Mouse (Mus musculus): ENCODE results near the gene Olfr1305. TPM values are rescaled to one million over a fixed set of nuclear protein-coding genes. Genes with fewer than 3 reads are reported as not detected.

Gene Olfr1305
- total and polyA plus RNA-seq, 3 experiments: not detected

Other genes starting within 250 kb of the Olfr1305 start
- not detected in 2 replicates for gene Olfr1298, start 227.9 kb downstream of the Olfr1305 start, total RNA-seq (2012; rRNA removed)
- not detected in 2 replicates for gene Olfr1298, start 227.9 kb downstream of the Olfr1305 start, total RNA-seq (2014; rRNA removed)
- gene Olfr1298, start 227.9 kb downstream of the Olfr1305 start, polyA plus RNA-seq (2012; ENCODE audit: insufficient read length, low read depth): not detected in 2 replicates
- gene Olfr1299, start 215.7 kb downstream of the Olfr1305 start, total RNA-seq (2012; rRNA removed): not detected in 2 replicates
- gene Olfr1299, start 215.7 kb downstream of the Olfr1305 start, total RNA-seq (2014; rRNA removed): not detected in 2 replicates
- gene Olfr1299, start 215.7 kb downstream of the Olfr1305 start, polyA plus RNA-seq (2012; ENCODE audit: insufficient read length, low read depth): not detected in 2 replicates
- gene Olfr1301, start 126.1 kb downstream of the Olfr1305 start, total RNA-seq (2012; rRNA removed): not detected in 2 replicates
- gene Olfr1301, start 126.1 kb downstream of the Olfr1305 start, total RNA-seq (2014; rRNA removed): not detected in 2 replicates
- not detected in 2 replicates for gene Olfr1301, start 126.1 kb downstream of the Olfr1305 start, polyA plus RNA-seq (2012; ENCODE audit: insufficient read length, low read depth)
- not detected in 2 replicates for gene Olfr1302, start 99.7 kb downstream of the Olfr1305 start, total RNA-seq (2012; rRNA removed)
- not detected in 2 replicates for gene Olfr1302, start 99.7 kb downstream of the Olfr1305 start, total RNA-seq (2014; rRNA removed)
- not detected in 2 replicates for gene Olfr1302, start 99.7 kb downstream of the Olfr1305 start, polyA plus RNA-seq (2012; ENCODE audit: insufficient read length, low read depth)
- gene Olfr1303, start 56.8 kb downstream of the Olfr1305 start, total RNA-seq (2012; rRNA removed): not detected in 2 replicates
- gene Olfr1303, start 56.8 kb downstream of the Olfr1305 start, total RNA-seq (2014; rRNA removed): not detected in 2 replicates
- gene Olfr1303, start 56.8 kb downstream of the Olfr1305 start, polyA plus RNA-seq (2012; ENCODE audit: insufficient read length, low read depth): not detected in 2 replicates
- not detected in 2 replicates for gene Olfr1306, start 39.1 kb upstream of the Olfr1305 start, total RNA-seq (2012; rRNA removed)
- gene Olfr1306, start 39.1 kb upstream of the Olfr1305 start, total RNA-seq (2014; rRNA removed): not detected in 2 replicates
- not detected in 2 replicates for gene Olfr1306, start 39.1 kb upstream of the Olfr1305 start, polyA plus RNA-seq (2012; ENCODE audit: insufficient read length, low read depth)
- not detected in 2 replicates for gene Olfr1307, start 72.3 kb upstream of the Olfr1305 start, total RNA-seq (2012; rRNA removed)
- gene Olfr1307, start 72.3 kb upstream of the Olfr1305 start, total RNA-seq (2014; rRNA removed): not detected in 2 replicates
- gene Olfr1307, start 72.3 kb upstream of the Olfr1305 start, polyA plus RNA-seq (2012; ENCODE audit: insufficient read length, low read depth): not detected in 2 replicates
- not detected in 2 replicates for gene Olfr1308, start 87.8 kb upstream of the Olfr1305 start, total RNA-seq (2012; rRNA removed)
- not detected in 2 replicates for gene Olfr1308, start 87.8 kb upstream of the Olfr1305 start, total RNA-seq (2014; rRNA removed)
- gene Olfr1308, start 87.8 kb upstream of the Olfr1305 start, polyA plus RNA-seq (2012; ENCODE audit: insufficient read length, low read depth): not detected in 2 replicates
- gene Olfr1309, start 113.1 kb upstream of the Olfr1305 start, total RNA-seq (2012; rRNA removed): not detected in 2 replicates
- gene Olfr1309, start 113.1 kb upstream of the Olfr1305 start, total RNA-seq (2014; rRNA removed): not detected in 2 replicates
- gene Olfr1309, start 113.1 kb upstream of the Olfr1305 start, polyA plus RNA-seq (2012; ENCODE audit: insufficient read length, low read depth): not detected in 2 replicates
- gene Olfr1310, start 135.6 kb upstream of the Olfr1305 start, total RNA-seq (2012; rRNA removed): not detected in 2 replicates
- gene Olfr1310, start 135.6 kb upstream of the Olfr1305 start, total RNA-seq (2014; rRNA removed): not detected in 2 replicates
- gene Olfr1310, start 135.6 kb upstream of the Olfr1305 start, polyA plus RNA-seq (2012; ENCODE audit: insufficient read length, low read depth): not detected in 2 replicates
- gene Olfr1311, start 147.3 kb upstream of the Olfr1305 start, total RNA-seq (2012; rRNA removed): not detected in 2 replicates
- not detected in 2 replicates for gene Olfr1311, start 147.3 kb upstream of the Olfr1305 start, total RNA-seq (2014; rRNA removed)
- gene Olfr1311, start 147.3 kb upstream of the Olfr1305 start, polyA plus RNA-seq (2012; ENCODE audit: insufficient read length, low read depth): not detected in 2 replicates
- gene Olfr1312, start 173.1 kb upstream of the Olfr1305 start, total RNA-seq (2012; rRNA removed): not detected in 2 replicates
- not detected in 2 replicates for gene Olfr1312, start 173.1 kb upstream of the Olfr1305 start, total RNA-seq (2014; rRNA removed)
- gene Olfr1312, start 173.1 kb upstream of the Olfr1305 start, polyA plus RNA-seq (2012; ENCODE audit: insufficient read length, low read depth): not detected in 2 replicates
- not detected in 2 replicates for gene Olfr1313, start 200.7 kb upstream of the Olfr1305 start, total RNA-seq (2012; rRNA removed)
- gene Olfr1313, start 200.7 kb upstream of the Olfr1305 start, total RNA-seq (2014; rRNA removed): not detected in 2 replicates
- gene Olfr1313, start 200.7 kb upstream of the Olfr1305 start, polyA plus RNA-seq (2012; ENCODE audit: insufficient read length, low read depth): not detected in 2 replicates
- not detected in 2 replicates for gene Olfr1314, start 219.6 kb upstream of the Olfr1305 start, total RNA-seq (2012; rRNA removed)
- not detected in 2 replicates for gene Olfr1314, start 219.6 kb upstream of the Olfr1305 start, total RNA-seq (2014; rRNA removed)
- not detected in 2 replicates for gene Olfr1314, start 219.6 kb upstream of the Olfr1305 start, polyA plus RNA-seq (2012; ENCODE audit: insufficient read length, low read depth)
- not detected in 2 replicates for gene Olfr1315-ps1, start 238.3 kb upstream of the Olfr1305 start, total RNA-seq (2012; rRNA removed)
- gene Olfr1315-ps1, start 238.3 kb upstream of the Olfr1305 start, total RNA-seq (2014; rRNA removed): not detected in 2 replicates
- gene Olfr1315-ps1, start 238.3 kb upstream of the Olfr1305 start, polyA plus RNA-seq (2012; ENCODE audit: insufficient read length, low read depth): not detected in 2 replicates

Data from CH12.LX (cell line).